Mouse (Mus musculus) layer of hippocampus, adult 9-11 months (tissue): ENCODE data around the gene Palld.
A peak's percentile ranks its signal among the peaks of the same experiment; 100 is the strongest.

ENCODE experiments used
- DNase-seq: peaks from one replicate; pipeline ENCODE4 v3.0.0; 2022

Gene Palld

GRCm38 (mm10) chr8:61902521-61902920 lies at the start of gene Palld:
Gene Palld (minus strand): TSS chr8:61902690.
- no peak for DNase-seq

- no peak for DNase-seq
Observed at GRCm38 (mm10) chr8:61937576-61937975, 35.1 kb upstream of the Palld start.

- DNase-seq = no peak
Observed at GRCm38 (mm10) chr8:61933243-61933642, 30.8 kb upstream of the Palld start.

DNA sequence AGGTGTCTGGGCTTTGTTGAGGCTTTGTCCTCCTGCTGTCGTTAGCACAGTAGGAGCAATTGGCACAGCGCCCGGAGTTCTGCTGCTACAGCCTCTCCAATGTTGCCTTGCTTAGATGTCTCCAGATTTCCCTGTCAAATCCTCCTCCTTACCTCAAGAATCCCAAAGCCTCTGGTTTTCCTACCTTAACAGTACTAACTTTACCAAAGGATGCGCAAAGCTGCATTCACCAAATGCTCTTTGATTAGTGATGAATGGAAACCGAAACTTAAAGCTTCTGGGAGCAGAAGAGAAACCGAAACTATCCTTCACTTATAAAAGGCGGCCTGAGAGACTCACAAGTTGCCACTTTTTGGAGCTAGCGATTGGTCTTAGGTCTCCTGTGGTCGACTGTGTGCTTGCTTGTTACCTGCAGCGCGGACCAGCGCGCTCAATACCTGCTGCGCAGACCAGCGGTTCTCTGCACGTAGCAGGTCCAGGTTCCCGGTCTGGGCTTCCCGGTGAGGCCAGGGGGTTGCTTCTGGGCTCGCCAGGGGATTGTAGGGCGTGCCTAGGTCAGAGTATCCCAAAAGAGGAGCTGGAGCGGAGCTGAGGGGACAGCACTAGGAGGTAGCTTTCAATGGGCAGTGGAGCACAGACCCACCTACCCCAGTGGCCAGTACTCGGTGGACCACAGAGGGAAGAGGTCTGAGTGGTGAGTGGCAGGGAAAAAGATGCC lies 25.4 kb upstream of the Palld start, which contains the start of gene Ddx60:
Gene Ddx60 (plus strand): TSS at position 311 of the 718 bp plus-strand sequence.
- DNase-seq = peak; percentile 34

DNA sequence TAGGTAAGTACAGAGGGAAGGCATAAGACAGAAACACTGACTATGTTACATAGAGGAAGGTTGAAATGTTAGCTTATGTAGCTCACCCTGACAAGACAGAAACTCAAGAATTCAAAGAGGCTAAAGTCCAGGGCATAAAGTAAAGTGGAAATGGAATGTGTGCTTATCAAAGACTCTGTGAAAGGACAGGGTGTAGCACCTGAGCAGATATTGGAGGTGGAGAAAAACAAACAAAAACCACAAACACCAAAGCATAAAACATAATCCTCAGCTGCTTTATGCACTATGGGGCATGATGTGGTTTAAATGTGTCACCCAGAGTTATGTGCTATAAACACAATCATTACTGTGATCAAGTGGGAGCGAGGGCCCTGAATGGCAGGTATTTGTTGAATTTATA lies 22.0 kb upstream of the Palld start:
- no peak for DNase-seq

DNA sequence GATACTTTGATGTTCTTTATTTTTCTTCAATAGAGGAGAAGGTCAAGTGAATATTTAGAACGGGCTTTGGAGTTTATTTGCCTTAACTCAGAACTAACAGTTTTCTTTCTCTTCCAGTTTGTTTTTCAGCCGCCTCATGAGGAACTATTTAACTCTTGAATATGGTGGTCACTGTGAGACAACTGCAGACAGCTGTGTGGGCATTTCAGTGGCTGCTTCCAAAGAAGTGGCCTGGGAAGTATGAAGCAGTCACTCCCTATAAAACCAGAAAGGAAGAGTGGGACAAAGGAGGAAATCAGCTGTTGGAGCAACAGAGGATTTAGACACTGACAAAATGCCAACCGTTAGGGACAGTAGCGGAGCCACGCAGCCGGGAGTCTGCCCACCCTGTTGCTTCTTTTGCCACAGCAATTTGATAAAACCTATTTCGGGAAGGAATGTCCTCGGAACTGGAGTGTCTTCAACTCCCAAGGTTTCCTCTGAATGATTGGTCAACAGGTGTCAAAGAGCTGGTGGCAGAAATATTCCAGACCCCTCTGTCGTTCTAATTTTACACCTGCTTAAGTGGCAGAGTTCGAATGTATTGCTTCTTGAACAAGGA lies 19.1 kb upstream of the Palld start:
- DNase-seq = no peak

- DNase-seq = no peak
Observed at GRCm38 (mm10) chr8:61920389-61920788, 17.9 kb upstream of the Palld start.

- no peak for DNase-seq
Observed at GRCm38 (mm10) chr8:61919145-61919788, 16.8 kb upstream of the Palld start.

DNA sequence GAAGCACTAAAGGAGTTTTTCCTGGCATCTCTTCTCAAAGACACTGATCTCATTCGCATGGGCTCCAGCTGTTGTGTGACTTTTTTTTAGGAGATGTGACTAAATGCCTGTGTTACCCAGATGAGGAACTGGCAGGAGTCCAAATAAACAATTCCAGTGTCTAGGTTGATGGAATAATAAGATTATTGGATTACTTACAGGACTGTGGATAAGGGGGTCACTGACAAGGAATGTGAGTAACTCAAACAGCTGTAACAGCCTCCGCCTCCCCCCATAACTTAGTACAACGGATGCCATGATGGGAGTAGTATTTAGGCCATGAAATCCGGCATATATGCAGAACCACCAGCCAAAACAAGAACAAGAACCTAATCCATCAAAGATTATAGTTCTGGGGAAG lies 14.8 kb upstream of the Palld start:
- DNase-seq = no peak

GRCm38 (mm10) chr8:61913957-61914356 lies 11.5 kb upstream of the Palld start:
- DNase-seq = no peak

GRCm38 (mm10) chr8:61912817-61913216 lies 10.3 kb upstream of the Palld start:
- DNase-seq = no peak

DNA sequence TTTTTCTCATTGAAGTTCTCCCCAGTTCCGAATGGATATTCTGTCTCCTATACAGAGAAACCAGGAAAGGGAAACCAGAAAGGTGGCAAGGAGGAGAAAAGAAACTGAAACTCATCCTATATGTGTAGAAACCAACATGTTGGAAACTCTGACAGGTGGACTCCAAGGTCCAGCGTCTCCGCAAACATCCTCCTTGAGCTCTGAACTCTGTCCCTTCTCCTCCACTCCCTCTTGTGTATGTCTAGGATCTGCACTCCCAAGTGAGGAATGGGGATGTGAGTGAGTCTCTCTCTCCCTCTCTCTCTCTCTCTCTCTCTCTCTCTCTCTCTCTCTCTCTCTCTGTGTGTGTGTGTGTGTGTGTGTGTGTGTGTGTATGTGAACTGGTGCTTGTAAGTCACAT lies 6.8 kb upstream of the Palld start:
- DNase-seq = no peak

DNA sequence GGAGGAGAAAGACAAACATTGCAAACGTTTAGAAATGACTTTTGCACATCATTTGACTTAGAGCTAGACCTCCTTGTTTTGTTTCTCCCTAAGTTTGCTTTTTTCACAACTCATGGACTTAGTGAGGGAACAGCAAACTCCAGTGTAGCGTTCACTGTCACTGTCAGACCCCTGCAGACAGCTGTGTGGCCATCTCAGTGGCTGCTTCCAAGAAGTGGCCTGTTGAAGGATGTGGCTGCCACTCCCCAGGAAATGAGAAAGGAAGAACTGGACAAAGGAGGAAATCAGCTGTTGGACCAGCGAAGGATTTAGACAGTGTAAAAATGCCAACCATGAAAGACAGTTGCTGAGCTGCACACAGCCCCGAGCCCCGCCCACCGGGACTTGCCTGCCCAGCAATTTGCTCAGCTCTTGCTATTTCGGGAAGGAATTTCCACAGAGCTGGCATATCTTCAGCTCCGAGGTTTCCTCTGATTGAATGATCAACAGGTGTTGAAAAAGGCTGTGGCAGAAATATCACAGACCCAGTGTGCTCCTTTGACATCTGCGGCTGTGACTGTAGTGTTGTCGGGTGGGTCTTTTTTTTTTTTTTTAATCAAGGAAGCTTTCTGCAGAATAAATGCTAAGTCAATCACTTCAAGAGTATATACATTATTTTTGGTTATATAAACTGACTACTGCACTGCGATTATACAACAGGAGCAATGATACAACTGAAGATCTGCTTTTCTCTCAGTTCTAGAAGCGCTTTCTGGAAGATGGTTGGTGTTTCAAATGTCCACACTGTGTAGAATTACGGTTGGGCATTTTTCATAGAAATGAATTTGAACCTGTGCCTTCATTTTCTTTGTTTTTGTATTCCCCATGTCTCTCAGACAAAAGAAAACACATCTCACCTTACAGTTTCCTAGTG lies 6.1 kb upstream of the Palld start:
- peak; percentile 11 for DNase-seq

DNA sequence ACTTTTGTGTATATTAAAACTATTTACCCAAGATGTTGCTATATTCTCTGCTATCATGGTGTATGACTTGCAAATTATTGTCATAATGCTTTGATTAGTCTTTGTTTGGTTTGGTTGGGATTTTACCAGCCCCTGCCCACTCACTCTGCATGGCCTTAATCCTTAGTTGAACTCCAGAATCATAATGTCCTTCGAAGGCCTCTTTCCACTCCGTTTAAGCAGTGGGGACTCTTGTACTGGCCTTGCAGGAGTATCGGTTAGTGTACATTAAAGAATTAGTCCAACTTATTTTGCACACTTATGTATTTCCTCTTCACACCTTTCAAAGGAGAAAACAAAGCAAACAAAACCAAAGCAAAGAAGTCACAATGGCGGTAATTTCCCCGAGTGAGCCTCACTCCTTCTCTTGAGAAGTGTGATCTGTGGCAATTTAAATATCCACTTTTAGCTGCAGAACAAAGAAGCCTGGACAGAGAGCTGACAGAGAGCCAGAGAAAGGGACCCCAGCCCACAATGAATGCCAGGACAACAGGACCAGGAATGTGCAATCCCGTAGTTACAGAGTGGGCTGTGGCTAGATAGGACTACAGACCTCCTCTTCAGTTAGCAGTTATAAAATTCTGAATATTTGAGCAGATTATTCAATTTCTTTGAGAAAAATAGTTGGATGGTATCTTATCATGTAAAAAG lies 1.3 kb downstream of the Palld start:
- no peak for DNase-seq

GRCm38 (mm10) chr8:61897402-61897801 lies 5.1 kb downstream of the Palld start:
- DNase-seq = no peak

GRCm38 (mm10) chr8:61896742-61897141 lies 5.7 kb downstream of the Palld start:
- DNase-seq = no peak

DNA sequence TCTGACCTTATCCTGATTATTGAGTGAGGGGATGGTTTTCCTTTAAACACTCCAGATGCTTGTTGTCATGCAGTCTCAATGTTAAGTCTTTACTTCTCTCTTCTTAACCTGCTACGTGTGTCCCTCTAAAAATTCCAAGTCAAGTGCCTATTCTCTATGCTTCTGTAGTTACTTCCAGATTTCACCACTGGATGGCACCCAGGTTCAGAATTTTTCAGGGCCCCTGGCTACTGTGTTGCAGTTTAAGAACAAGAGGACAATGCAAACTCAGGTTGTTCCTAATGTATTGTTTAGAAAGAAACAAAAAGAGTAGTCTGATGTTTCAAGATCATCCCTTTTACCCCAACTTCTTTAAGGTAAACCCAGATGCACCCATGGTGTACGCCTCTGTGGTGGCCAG lies 8.4 kb downstream of the Palld start:
- no peak for DNase-seq

GRCm38 (mm10) chr8:61877607-61878006 lies 24.9 kb downstream of the Palld start:
- DNase-seq = no peak

- DNase-seq = peak; percentile 23
Observed at GRCm38 (mm10) chr8:61875290-61875689, 27.2 kb downstream of the Palld start.

DNA sequence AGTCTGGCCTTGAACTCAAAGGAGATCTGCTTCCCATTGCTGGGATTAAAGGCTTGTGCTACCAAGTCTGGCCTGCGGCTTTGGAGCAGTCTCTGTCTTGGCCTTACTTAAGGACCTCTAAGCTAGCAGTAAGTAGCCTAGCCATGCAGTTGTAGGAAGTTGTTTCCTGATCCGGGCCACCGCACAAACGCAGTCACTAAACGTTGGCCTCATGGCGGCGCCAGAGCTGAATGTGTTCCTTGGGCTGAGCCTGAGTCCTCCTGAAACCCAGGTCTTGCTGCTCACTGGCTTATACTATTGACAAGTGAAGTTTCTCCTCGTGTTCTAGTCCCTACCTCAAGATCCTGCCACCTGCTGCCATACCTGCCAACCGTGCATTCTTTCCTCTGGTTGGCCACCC lies 28.5 kb downstream of the Palld start:
- DNase-seq = no peak

- no peak for DNase-seq
Observed at GRCm38 (mm10) chr8:61868481-61868880, 34.0 kb downstream of the Palld start.

DNA sequence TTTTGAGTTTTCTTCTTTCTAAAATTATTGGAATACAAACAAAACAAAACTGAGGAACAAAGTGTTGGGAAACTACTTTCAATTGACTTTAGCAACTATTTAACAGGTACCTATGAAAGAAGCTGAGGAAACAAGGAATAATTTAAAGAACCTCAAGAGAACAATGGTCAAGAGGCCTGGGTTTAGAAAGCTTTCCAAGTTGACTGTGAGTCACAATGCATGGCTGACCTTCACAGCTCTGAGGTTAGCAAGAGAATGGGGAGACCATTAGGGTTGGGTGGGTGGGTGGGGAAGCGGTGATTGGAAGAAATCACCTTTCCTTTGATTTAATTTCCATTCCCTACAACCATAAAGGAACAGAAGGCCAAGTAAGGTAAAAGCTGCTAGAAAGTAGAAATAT lies 35.6 kb downstream of the Palld start:
- no peak for DNase-seq

GRCm38 (mm10) chr8:61865365-61865764 lies 37.1 kb downstream of the Palld start:
- no peak for DNase-seq
